Mouse (Mus musculus) yolk sac, embryonic 10.5 days (tissue): ENCODE measurements at regions not wholly inside any gene's neighbourhood (a gene's known extent, or its start where the extent isn't known, plus 50 kb on each side); places are given as distances from the start of the nearest gene placed in this dataset.

Source experiments
- DNase-seq: peaks from one replicate; pipeline ENCODE4 v3.0.0-alpha.2; 2017; ENCODE audit warnings: low spot score

DNA sequence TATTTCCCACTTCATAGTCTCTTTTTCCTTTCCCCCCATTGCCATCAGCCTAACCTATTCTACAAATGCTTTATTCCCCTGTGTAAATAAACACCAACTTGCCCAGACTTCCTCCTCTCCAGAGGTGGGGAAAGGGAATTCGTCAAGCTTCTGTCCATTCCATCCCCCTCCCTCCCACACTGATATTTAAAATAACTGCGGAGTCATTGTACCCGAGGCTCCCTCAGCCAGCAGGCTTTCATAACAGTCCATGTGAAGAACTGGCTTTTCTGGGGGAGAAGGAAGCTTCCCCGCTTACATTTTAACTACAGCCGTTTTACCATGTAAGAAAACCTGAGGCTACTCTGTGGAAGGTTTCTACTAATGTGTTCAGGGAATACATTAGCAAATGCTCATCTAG is 193.1 kb upstream of the Cnksr2 start:
- DNase-seq = peak; percentile 1

DNA sequence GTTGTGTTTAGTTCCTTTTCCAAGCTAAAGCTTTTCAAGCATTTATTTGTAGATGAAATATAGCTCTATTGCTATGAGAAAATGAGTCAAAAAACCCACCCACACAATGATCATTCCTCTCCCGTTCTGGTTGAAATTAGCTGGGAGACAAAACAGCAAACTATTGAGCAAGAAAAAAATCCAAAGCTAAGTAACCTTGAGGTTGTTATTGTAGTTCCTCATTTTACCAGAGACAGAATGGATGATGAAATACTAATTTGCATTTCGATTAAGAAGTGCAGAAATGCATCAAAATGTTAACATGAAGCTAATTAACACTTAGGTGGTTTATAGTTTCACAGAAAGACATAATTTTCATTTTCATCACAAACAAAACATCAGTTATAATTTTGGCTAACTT is 166.1 kb upstream of the Cnksr2 start:
- no peak for DNase-seq

DNA sequence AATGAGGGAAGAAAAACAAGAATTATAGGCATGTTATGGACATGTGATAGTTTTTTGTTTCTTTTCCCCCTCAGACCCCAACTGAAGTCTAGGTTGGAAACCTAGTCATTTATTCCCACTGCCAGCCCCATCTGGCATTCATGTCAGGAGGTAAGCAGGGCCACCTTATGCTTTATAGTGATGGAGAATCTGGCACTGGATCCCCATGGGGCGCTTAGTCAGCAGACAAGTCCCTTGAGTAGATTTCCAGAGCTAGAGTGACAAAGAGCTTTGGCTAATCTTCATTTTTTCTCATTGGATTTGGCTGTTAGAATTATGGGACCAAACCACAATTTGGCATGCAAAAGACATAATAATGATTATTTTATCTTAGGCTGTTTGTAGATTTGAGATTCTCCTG is 152.4 kb upstream of the Cnksr2 start:
- no peak for DNase-seq

DNA sequence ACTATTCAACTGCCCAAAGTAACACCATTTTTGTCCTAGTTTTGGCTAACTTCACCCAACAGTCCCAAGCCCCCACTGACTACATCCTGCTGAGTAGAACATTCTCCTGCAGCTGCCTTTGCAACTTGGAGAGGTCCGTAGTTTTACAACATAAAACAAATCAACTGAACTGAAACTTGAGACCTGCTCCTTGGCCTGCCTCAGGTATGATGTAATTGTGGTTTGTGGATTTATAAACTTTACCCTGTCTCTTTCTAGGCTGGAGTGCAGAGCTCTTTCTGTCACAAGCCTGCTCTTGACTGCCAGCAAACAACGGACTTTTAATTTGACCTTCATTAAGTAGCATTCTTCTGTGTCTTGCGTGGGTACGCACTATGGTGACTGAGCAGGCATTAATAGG is 138.4 kb upstream of the Cnksr2 start:
- DNase-seq = no peak

DNA sequence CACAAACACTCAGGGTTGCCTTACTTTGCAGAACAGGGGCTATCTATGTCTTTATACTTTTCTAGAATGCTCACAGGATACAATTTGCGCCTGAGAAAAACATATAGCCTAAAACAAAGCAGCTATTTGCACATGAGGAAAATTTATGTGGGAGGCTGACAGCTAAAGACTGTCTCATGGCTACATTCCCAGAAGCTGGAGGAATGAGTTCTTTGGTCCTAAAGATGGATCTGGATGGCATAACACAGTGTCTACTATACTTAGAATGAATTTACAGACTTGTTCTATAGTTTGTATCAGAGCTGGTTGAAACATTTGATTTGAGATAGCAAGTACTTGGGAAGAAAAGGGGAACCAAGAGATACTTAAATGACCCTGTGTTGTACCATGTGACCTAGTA is 137.3 kb upstream of the Cnksr2 start:
- no peak for DNase-seq

DNA sequence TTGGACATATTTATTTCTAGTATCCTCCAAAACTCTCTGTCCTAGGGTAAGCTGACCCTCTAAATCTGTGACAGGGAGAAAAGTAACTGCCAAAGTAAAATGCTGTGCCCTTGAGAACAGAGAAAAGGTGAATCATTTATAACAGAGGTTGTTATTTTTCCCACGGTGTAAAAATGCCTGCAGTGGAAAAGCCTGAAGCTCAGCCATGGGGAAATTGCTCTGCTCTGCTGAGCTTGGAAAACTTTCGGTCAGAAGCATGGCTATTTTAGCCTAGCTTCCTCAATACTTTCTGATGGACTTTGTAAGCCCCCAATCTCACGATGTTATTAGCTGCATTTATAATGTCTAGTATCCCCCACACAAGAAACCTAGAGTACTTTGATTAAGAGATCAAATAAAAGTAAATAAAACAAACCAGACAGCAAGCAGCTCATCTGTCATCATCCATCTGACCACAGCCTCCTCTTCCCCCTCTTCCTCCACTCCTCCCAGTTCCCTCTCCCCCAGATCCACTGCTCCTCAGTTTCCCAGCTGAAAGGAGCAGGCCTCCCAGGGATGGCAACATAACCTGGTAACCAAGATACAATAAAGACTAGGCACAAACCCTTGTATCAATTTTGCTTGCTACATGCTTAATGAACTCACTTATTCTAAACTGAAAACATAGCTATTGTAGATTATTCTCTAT is 92.9 kb upstream of the Cnksr2 start:
- DNase-seq = no peak

DNA sequence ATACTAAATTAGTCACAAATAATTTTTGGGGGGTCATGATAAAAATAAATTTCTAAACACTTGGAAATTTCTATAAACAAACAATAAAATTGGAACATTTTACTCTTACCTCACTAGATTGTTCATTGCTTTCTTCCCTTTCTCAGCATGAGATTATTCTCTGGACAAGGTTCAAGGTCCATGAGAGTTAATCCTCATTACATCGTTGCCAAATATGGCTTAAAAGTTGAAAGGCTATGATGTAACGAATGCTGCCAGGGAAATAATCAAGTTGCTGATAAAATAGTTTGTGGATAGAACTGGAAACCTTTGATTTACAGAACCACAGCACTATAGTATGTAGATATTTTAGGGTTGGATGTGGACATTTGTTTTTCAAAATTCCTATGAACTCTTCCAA is 90.4 kb upstream of the Cnksr2 start:
- no peak for DNase-seq
